ENCODE assay signal across 9 mouse cellular contexts in the genomic region with DNA sequence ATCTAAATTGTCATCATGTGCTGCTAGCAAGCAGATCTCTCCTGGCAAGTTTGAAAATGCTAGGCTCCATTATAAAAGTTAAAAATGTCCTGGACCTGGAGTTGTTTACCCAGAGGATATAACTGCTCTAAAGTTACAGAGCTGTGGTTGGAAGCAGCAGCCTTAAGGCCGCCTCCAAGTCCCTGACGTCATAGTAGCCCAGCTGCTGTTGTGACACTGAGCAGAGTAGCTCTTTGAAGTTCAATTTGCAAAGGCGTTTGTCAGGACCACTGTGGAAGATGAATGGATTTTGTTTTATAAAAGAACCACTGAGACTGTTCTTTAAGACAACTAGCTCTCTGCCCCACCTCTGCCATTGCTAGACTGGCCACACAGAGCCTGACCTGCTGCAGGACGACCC. TPM values are rescaled to one million over a fixed set of nuclear protein-coding genes. Genes with fewer than 3 reads are reported as not detected.
DNase-seq lines count a peak whose midpoint lies in the region; ATAC-seq and TF ChIP-seq lines count a peak whose summit lies in the region.
"Had no signal": no experiment of that assay in that cellular context is flagged by ENCODE, and none has a peak within 500 bp of the region (broad histone marks: within the 10 kb centered on the region; RNA-seq: fewer than 3 reads in every experiment).

Gene 9330159F19Rik (plus strand): TSS at position 154 of the 400 bp plus-strand sequence.

- TF ChIP-seq EP300 in stomach, postnatal 0 days (optimal IDR thresholded peaks at IDR 0.05): no peak

- DNase-seq in cerebellum, adult 2 months: peak in 1 of 2 experiments; percentile 19
- DNase-seq in cerebellum, adult 11-12 months: no peak
- peak; percentile 6 for DNase-seq in ES-CJ7 (ENCODE audit: low read depth, low spot score)
- peak; percentile 61 for DNase-seq in forelimb bud, embryonic 11.5 days (ENCODE audit: low read depth, low spot score)
- DNase-seq in layer of hippocampus, postnatal 10 days (ENCODE audit: low spot score in 2 of 2): peak; percentile 34
- peak; percentile 65 for DNase-seq in lung, postnatal 36 days
- peak; percentile 30 for DNase-seq in stomach, postnatal 0 days (ENCODE audit: low spot score)
- no peak for DNase-seq in spleen, postnatal 14 days (ENCODE audit: low spot score in 2 of 2)

- H3K4me3 ChIP-seq in cerebellum, adult 2 months (replicated peaks; ENCODE audit: insufficient read depth, low read depth, low read length): peak within 1 kb of the TSS; percentile 28
- H3K4me3 ChIP-seq in stomach, postnatal 0 days (ENCODE audit: low read depth, low read length): peak within 1 kb of the TSS; percentile 29
- H3K4me3 ChIP-seq: megakaryocyte, embryonic 14.5 days had no signal

- 35% methylated on average over 4 of the region's 4 CpGs for WGBS in cerebellum, adult 2 months
- WGBS in stomach, postnatal 0 days: 4% methylated on average over 4 of the region's 4 CpGs

- no peak for TF ChIP-seq CTCF in cerebellum, adult 2 months (IDR thresholded peaks at IDR 0.05; ENCODE audit: borderline replicate concordance, insufficient read depth, low read depth, low read length)
- no peak for TF ChIP-seq CTCF in stomach, postnatal 0 days (IDR thresholded peaks at IDR 0.05; ENCODE audit: low read depth)

- no peak within 1 kb of the TSS; the same call in 1 of the 2 replicates for H3K27ac ChIP-seq in cerebellum, adult 2 months (ENCODE audit: insufficient read depth, low read length)
- peak within 1 kb of the TSS; percentile 61 for H3K27ac ChIP-seq in stomach, postnatal 0 days (replicated peaks)

- no peak within 1 kb of the TSS for H3K9ac ChIP-seq in stomach, postnatal 0 days (ENCODE audit: low read length)

- ATAC-seq in stomach, postnatal 0 days (ENCODE audit: low FRiP score, low TSS enrichment): peak; percentile 93

- H3K27me3 ChIP-seq in cerebellum, adult 2 months (ENCODE audit: control insufficient read depth, insufficient read depth, low read length): no peaks in the 10 kb centered on the region
- no peaks in the 10 kb centered on the region for H3K27me3 ChIP-seq in stomach, postnatal 0 days (ENCODE audit: control insufficient read depth, insufficient read depth, low read length)
- H3K27me3 ChIP-seq: megakaryocyte, embryonic 14.5 days had no signal

- no peaks in the 10 kb centered on the region for H3K4me1 ChIP-seq in cerebellum, adult 2 months (ENCODE audit: control insufficient read depth, insufficient read depth, low read length)
- no peaks in the 10 kb centered on the region for H3K4me1 ChIP-seq in stomach, postnatal 0 days (replicated peaks; ENCODE audit: control insufficient read depth, insufficient read depth)
- H3K4me1 ChIP-seq: megakaryocyte, embryonic 14.5 days had no signal

- no peak within 1 kb of the TSS for H3K4me2 ChIP-seq in stomach, postnatal 0 days (replicated peaks; ENCODE audit: low read depth)

- H3K9me3 ChIP-seq in stomach, postnatal 0 days (ENCODE audit: control insufficient read depth, low read length): no peaks in the 10 kb centered on the region
- H3K9me3 ChIP-seq: megakaryocyte, embryonic 14.5 days had no signal

- no peak for TF ChIP-seq POLR2A in cerebellum, adult 2 months (IDR thresholded peaks at IDR 0.05; ENCODE audit: borderline replicate concordance, insufficient read depth, low read length)

- H3K36me3 ChIP-seq in stomach, postnatal 0 days (ENCODE audit: control insufficient read depth, insufficient read depth, low read length): no peaks in the 10 kb centered on the region

RNA-seq across cellular contexts. Expression of gene 9330159F19Rik, which starts in this region (rescaled TPM):
- 37.2 and 39.0 TPM in 2 replicates for polyA plus RNA-seq in cerebellum, adult 2 months (2012; rRNA removed)
- 10 to 100 TPM; 93.0 to 95.5 TPM for total RNA-seq in layer of hippocampus, postnatal 10 days (2021)
- polyA plus RNA-seq in stomach, postnatal 0 days (2015; fragmentation: Nextera tagmentation; extraction: Ambion mirVana): 2.1 and 3.5 TPM in 2 replicates

Comparison
In these comparisons a context has a peak if more than half of its experiments do, and no peak if none do; other contexts are left out.
1. DNase-seq: peak in ES-CJ7 (single experiment), forelimb bud, embryonic 11.5 days (single experiment), layer of hippocampus, postnatal 10 days (2 of 2), lung, postnatal 36 days (single experiment) and stomach, postnatal 0 days (single experiment); none in cerebellum, adult 11-12 months (single experiment) and spleen, postnatal 14 days (0 of 2).